Mouse (Mus musculus) right cerebral cortex, adult 2 months (tissue): ENCODE results near the gene Lmo2.

Source experiments
- DNase-seq, 2 experiments: peaks; one replicate each; pipeline ENCODE4 v3.0.0; 2021 to 2022; ENCODE audit warnings: low spot score in 2 of 2

Lmo2 gene

GRCm38 (mm10) chr2:103941085-103941484 is 16.7 kb upstream of the Lmo2 start:
- no peak for DNase-seq

- no peak for DNase-seq
Measured at GRCm38 (mm10) chr2:103944859-103945258, 12.9 kb upstream of the Lmo2 start.

- no peak for DNase-seq
Measured at GRCm38 (mm10) chr2:103945571-103946092, 12.2 kb upstream of the Lmo2 start.

- DNase-seq: no peak
Measured at GRCm38 (mm10) chr2:103946892-103947291, 10.9 kb upstream of the Lmo2 start.

- no peak for DNase-seq
Measured at GRCm38 (mm10) chr2:103947982-103948655, 9.7 kb upstream of the Lmo2 start.

- no peak for DNase-seq
Measured at GRCm38 (mm10) chr2:103953050-103953835, 4.5 kb upstream of the Lmo2 start.

GRCm38 (mm10) chr2:103955714-103956113 is 2.1 kb upstream of the Lmo2 start:
- DNase-seq: no peak

- no peak for DNase-seq
Measured at GRCm38 (mm10) chr2:103956867-103957266, 919 bp upstream of the Lmo2 start.

- no peak for DNase-seq
Measured at GRCm38 (mm10) chr2:103958634-103959033, 848 bp downstream of the Lmo2 start.

- DNase-seq: no peak
Measured at GRCm38 (mm10) chr2:103959066-103959465, 1.3 kb downstream of the Lmo2 start.

- no peak for DNase-seq
Measured at GRCm38 (mm10) chr2:103959574-103959973, 1.8 kb downstream of the Lmo2 start.

GRCm38 (mm10) chr2:103962349-103962748 is 4.6 kb downstream of the Lmo2 start:
- no peak for DNase-seq

- no peak for DNase-seq
Measured at GRCm38 (mm10) chr2:103965391-103965790, 7.6 kb downstream of the Lmo2 start.

- DNase-seq: no peak
Measured at GRCm38 (mm10) chr2:103968186-103968585, 10.4 kb downstream of the Lmo2 start.

GRCm38 (mm10) chr2:103968919-103969436 is 11.2 kb downstream of the Lmo2 start:
- DNase-seq: no peak

GRCm38 (mm10) chr2:103969437-103970040 is 11.8 kb downstream of the Lmo2 start:
- DNase-seq: peak; percentile 66 to 68

GRCm38 (mm10) chr2:103970041-103970790 is 12.4 kb downstream of the Lmo2 start:
- peak in 1 of 2 experiments; percentile 22 for DNase-seq

GRCm38 (mm10) chr2:103970791-103971649 is 13.2 kb downstream of the Lmo2 start:
- DNase-seq: no peak

GRCm38 (mm10) chr2:103971838-103972237 is 14.1 kb downstream of the Lmo2 start:
- no peak for DNase-seq

GRCm38 (mm10) chr2:103975904-103976303 is 18.1 kb downstream of the Lmo2 start:
- no peak for DNase-seq

GRCm38 (mm10) chr2:103977216-103977615 is 19.4 kb downstream of the Lmo2 start:
- no peak for DNase-seq
